Mouse (Mus musculus): Measurements from ENCODE around the gene Trim33.

Gene Trim33

DNA sequence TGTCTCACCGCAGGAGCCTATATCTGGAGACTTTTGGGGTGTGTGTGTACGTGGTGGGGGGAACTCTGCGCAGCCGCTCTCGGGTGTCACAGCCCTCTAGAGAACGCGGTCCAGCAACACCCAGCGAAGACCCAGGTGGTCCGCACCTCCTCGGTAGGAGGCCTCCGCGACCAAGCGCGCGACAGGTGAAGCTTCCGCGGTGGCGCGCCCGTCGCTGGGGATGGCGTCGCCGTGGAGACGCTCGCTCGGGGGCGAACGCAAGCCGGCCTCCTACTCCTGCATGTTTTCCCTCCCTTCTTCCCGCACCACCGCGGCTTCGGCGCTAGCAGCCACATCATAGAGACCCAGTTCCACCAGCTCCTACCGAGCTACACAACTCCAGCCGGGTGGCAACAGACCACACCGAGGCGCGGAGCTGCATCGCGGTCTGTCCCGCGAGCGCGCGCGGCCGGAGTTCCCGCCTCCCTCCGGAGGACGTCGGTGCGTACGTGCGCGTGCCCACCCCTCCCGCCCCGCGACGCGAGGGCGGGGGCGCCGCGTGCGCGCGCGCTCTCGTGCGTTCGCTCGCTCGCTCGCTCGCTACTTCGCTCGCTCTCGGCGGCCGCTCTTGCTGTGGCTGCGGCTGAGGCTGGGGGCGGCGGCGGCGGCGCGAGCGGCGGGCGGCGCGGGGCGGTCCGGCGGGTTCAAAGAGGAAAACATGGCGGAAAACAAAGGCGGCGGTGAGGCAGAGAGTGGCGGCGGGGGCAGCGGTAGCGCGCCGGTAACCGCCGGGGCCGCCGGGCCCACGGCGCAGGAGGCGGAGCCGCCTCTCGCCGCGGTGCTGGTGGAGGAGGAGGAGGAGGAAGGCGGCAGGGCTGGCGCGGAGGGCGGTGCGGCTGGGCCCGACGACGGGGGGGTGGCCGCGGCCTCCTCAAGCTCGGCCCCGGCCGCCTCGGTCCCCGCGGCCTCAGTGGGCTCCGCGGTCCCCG, at the start of gene Trim33:
TSS of gene Trim33 (plus strand) at position 112 of the 968 bp plus-strand sequence.
- in situ Hi-C loops (cut with MboI, MseI) = no loop called here

DNA sequence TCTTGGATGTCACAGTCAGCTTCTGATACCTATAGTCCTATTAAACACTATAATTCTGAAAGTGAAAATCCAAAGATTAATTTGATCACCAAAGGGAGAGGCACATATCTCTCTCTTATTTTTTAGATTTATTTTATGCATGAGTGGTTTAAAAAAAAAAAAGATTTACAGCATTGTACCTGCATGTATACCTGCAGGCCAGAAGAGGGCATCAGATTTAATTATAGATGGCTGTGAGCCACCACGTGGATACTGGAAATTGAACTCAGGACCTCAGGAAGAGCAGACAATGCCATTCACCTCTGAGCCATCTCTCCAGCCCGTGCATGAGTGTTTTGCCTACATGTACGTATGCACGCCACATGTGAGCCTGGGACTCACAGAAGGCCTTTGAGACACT, 46.7 kb upstream of the Trim33 start:
- in situ Hi-C loops (cut with MboI, MseI) = no loop called here

DNA sequence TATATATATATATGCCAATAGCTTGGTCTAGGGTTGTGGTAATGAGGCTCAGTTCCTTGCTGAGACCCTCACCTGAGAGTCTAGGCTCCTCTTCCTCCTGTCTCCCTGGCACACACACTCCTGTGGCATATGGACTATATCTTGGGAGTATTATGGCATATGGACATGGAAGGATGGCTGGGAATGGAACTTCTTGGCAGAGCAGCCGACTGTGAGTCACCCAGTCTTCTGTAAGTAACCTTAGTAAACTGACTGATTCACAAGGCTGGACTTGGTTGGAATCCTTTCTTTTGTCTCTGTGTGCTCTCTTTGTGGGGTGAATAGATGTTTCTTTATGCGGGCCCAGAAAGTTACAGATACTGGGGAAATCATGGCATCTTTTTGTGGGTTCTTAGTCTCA, 37.6 kb upstream of the Trim33 start:
- in situ Hi-C loops (cut with MboI, MseI) = no loop called here

DNA sequence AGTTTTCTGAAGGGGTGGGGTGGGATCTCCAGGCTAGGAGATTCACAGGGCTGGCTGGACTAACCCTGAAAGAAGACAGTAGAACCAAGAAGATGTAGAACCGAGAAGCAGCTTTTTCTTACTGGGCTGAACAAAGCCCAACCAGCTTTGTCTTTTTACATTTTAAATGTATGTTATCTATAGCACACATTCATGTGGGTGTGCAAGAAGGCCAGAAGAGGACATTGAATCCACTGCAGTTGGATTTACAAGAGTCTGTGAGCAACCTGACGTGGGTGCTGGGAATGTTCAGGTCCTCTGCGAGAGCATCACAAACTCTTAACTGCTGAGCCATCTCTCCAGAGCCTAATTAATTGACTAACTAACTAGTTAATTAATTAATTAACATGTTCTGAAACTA, 36.9 kb upstream of the Trim33 start:
- in situ Hi-C loops (cut with MboI, MseI) = no loop called here

DNA sequence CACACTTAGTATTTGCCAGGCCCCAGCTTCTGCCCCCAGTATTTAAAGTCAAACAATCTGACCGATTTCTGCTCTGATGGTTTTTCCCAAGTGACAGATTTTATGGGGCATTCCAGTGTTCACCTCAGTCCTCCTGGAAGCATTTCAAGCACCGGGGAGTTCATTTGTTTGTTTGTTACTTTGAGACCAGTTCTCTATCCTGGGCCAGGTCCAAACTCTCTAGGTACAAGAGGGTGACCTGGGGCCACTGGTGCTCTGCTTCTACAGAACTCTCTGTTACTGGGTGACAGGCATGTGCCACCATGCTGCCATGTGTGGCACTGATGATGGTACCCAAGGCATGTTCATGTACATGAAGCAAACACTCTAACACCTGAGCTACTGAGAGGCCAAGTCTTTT, 35.6 kb upstream of the Trim33 start:
- in situ Hi-C loops (cut with MboI, MseI) = no loop called here

DNA sequence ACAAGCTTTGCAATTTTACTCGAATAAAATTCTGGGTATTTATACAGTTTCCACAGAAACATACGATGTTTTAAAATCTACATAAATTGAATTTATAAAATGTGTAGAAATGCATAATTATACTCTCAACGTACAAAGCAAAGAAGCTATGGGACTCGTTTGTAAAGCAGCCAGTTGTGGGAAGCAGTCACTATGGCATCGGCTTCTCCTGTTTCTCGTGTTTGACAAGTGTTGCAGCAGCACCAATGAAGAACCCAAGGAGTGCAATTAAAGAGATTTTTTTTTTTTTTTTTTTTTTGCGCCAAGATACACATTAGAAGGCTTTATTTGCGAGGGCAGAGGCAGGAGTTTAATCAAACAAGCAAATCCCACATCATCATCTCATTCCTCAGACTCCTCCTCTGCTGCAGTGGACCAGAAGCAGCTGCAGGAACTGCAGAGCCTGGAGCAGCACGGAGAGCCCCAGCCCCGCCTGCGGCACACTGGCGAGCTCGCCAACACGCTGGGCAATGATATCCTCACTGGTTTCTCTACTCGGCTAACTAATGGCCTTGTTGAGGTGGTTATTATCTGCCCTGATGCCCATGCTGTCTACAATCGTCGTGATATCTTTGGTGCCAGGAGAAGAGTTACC, 32.3 kb upstream of the Trim33 start:
- in situ Hi-C loops (cut with MboI, MseI) = no loop called here

DNA sequence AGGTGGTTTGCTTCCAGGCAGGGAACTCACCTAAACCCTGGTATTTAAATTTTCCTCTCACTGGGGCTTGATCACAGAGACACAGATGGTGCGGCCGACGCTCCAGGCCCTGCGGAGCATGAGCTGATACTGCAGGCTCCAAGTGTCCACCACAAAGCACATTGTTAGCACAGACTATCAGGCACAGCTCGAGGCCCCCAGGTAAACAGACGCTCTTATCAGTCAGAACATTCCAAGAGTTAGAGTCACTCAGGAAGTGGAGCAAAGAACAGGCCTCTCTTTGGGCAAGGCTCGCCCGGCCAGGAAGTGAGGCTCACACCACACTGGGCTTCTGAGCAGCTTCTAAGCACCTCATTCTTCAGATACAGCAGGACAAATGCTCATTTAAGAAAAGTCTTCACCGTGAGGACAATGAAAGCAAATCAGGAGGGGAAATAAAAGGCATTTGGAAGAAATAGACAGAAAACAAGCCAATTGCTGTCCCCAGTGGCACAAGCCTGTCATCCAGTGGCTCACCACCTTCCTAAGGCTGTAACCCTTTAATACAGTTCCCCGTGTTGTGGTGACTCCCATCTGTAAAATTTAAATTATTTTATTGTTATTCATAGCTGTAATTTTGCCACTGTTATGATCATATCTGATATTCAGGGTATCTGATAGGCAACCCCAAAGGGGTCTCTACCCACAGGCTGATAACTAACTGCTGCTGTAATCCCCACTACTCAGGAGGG, 22.8 kb upstream of the Trim33 start:
- in situ Hi-C loops (cut with MboI, MseI) = no loop called here

DNA sequence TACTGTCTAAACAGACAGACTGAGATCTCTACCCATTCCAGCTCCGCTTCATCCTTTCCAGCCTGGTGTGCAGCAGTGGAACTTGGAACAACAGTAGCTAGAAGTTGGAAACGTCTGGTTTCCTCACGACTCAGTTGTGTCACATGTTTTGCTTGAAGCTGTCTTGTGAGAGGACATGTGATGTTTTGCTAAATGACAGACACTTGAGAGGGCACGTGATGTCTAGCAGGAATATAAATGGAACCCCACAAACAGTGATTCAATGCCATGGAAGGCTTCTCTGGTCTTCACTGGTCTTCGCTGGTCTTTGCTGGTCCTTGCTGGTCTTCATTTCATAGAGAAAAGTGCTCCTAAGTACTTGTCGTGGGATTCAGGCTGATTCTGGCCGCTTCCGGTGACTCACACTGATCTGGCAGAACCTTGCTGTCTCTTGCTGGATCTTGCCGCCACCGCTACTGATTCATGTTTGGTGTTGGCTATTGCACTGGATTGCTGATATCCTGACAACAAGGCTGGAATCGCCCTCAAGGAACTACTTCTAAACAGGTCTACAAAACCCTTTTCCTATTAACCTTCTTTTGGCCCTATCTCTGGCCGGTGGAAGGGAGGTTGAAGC, 16.2 kb upstream of the Trim33 start:
- in situ Hi-C loops (cut with MboI, MseI) = no loop called here

DNA sequence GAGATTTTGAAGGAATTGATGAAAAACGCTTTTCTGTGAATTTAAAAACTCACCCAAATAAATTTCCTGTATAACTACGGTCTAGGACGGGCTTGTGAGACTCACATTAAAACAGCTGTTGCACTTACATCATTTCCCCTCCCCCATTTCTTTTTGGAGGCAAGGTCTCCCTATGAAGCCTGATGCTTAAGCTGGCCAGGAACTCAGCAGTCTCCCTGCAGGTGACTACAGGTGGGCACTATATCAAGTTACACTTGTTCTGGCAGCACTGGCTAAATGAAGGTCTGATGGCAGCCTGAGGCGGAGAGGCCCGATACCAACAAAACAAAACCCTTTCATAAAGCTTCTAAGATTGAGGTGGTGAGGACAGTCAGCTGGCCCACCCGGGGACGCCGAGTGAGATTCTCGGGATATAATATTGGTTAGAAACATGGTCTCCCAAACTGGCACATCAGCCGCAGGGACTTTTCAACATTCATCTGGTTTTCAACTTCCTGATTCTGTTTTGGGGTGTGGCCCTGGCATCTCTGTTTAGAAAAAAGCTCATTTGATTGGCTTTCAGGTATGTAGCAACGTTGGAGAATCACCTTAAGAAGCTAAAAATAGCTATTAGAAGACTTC, 422 bp upstream of the Trim33 start:
- in situ Hi-C loops (cut with MboI, MseI) = no loop called here

DNA sequence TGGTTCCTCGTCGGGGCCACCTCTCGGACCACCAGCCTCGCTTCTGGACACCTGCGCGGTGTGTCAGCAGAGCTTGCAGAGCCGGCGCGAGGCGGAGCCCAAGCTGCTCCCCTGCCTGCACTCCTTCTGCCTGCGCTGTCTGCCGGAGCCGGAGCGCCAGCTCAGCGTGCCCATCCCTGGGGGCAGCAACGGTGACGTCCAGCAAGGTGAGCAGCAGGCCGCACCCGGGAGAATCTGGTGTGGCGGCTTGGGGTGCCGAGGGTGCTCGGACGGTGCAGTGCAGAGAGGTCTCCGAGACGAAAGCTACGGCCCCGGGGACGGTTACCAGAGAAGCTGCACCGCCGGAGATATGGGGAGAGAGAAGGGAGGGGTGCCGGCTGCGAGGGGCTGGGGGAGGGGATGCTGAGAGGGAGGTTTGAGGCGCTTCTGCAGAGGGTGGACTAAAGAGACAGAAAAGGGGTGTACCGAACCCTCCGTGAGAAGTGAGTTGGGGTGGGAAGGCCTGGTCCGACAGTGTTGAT, 1.2 kb downstream of the Trim33 start:
- in situ Hi-C loops (cut with MboI, MseI) = no loop called here

DNA sequence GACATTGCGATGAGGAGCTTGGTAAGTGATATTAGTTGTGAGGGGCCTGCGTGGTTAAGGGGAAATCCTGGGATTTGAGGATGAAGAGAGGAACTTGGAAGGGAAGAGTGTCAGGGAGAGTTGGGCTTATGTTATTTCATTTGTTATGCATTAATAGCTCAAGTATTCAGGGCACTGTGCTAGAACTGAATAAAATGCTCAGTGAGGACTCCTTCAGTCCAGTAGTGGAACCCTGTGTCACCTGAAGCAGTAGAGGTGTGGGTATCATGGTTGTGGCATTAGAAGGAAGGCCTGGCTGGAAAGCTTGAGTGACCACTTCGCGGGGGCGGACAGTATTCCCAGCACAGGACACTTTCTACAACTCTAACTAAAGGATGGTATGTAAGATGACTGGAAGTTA, 1.8 kb downstream of the Trim33 start:
- in situ Hi-C loops (cut with MboI, MseI) = no loop called here

DNA sequence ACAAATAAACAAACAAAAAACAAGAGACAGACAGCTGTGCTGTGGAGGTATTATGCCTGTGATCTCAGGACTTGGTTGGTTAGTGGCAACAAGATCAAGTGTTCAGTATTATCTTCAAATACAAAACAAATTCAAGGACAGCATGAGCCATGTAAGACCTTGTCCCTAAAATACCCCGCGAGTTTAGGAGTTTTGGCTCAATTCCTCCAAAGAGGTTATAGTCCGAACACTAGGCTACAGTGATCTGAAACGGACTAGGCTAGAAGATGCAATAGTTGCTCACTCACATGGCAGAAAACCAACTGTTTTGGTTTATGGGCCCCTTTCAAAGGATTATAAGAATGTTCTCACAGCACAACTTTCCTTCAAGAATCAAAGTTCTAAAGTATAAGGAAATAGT, 9.7 kb downstream of the Trim33 start:
- in situ Hi-C loops (cut with MboI, MseI) = no loop called here

DNA sequence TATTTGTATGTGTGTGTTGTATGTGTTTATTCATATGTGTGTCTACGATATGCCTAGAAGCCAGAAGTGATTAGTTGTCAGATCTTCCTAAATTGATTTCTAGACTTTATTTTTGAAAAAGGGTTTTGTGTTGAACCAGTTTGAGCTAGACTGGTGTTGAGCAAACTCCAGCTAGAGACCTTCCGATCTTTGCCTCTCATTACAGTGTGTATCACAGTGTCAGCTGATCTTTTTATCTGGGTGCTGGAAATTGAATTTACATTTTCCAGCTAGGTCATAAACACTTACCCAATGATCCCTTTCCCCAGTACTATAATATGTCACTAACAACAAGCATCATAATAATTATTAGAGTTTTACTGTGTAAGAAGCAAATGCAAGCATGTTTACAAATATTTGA, 12.0 kb downstream of the Trim33 start:
- in situ Hi-C loops (cut with MboI, MseI) = no loop called here

DNA sequence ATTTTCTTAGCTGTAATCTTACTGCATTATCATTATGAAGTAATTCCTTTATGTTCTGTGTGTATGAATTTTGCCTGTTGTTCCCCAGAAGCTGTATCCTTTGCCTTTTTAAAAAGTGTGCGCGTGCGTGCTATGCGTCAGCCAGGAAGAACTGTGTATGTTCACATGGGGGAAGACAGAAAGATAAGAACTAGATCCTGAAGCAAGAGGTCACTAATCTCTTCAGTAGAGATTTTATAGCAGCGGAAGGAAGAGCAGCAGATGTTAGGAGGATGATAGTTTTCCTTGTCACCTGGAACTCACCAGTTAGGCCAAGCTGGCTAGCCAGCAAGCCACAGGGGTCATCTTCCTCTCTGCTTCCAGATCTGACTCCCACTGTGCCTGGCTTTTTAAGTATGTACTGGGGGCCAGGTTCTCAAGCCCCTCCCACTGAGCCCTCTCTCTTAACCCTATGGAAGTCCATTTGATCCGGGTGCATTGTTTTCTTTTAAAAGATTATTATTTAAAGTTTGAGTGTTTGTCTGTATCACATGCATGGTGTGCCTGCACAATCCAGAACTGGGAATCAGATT, 26.4 kb downstream of the Trim33 start:
- in situ Hi-C loops (cut with MboI, MseI) = no loop called here

DNA sequence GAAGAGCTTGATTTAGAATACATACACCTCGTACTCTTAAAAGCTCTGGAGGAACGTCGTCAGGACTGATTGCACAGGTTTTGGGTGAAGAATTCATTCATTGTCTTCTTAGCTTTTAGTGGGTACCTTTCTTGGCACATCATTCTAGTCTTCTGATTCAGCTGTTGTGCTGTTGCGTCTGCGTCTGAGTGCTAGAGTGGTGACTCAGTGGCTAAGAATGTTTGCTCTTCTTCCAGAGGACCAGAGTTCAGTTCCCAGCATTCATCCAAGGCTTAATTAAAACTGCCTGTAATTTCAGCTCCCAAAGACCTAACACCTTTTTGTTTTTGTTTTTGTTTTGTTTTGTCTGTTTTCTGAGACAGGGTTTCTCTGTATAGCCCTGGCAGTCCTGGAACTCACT, 30.2 kb downstream of the Trim33 start:
- in situ Hi-C loops (cut with MboI, MseI) = no loop called here

DNA sequence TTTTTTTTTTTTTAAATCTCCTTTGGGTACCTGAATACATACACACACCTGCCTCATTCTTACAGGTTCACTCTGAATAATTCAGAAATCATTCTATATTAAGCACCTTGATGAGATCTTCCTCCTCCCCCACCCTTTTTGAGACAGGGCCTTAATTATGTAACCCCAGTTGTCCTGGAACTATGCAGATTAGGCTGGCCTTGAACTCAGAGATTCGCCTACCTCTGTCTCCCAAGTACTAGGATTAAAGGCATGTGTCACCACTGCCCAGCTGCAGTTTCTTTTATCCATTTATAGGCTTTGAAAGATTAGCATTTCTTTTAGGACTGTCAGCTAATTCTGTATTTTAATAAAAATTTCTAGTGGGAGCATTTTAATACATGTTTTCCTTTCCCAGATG, 30.7 kb downstream of the Trim33 start:
- in situ Hi-C loops (cut with MboI, MseI) = no loop called here

DNA sequence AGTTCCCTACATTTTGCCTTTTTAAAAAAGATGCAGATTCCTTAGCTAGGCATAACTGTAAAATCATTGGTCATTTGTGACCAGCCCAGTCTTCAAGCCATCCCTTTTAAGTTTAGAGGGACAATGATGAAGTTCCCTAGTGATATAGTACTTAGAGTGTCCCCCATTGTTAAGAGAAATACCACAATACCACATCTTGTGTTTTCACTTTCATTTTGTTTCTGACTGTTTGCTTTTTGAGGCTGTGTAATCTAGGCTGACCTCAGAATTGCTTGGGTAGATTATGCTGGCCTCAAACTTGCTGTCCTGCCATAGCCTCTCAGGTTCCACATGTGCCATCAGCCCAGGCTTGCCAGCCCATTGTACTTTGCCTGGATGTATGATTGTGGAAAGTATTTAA, 35.2 kb downstream of the Trim33 start:
- in situ Hi-C loops (cut with MboI, MseI) = no loop called here

DNA sequence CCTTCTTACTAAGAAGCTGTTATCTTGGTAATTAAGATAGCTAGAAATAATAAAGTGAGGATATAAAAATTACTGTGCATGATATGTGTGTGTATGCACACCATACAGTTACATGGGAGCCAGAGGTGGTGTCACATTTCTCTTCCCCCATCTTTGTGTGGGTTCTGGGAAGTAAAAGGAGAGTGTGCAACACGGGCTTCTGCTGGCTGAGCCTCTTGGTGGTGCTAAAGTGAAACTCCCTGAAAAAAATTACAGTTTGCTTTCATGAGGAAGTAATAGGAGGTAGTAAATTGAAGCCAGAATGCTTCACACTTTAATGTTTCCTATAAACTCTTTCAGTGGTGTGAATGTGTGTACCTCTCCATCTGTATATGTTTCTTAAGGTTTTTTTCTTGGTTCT, 56.3 kb downstream of the Trim33 start:
- in situ Hi-C loops (cut with MboI, MseI) = no loop called here

DNA sequence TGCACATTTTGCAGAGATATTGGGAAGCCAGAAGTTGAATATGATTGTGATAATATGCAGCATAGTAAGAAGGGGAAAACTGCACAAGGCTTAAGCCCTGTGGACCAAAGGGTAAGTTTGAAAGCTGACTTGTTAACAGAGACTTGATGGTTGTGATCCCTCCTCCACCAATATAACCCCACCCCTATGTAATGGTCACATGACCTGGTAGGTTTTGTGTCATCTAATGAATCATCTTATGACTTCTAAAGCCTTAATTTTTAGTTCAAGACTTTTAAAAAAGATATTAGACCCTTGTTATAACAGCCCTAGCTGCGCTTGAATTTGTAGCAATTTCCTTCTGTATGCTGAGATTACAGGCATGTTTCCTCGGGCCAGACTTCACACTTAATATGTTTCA, 67.6 kb downstream of the Trim33 start:
- in situ Hi-C loops (cut with MboI, MseI) = no loop called here

DNA sequence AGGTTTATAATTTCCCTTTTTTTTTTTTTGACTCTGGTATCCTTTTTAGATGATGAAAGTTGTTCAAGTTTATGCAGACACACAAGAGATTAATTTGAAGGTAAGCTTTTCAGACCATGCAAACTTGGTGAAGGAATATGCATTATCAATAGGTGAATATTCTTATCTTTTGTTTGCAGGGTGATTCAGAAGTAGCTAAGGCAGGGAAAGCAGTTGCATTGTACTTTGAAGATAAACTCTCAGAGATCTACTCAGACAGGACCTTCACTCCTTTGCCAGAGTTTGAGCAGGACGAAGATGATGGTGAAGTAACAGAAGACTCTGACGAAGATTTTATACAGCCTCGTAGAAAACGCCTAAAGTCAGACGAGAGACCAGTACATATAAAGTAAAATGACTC, 74.4 kb downstream of the Trim33 start:
- in situ Hi-C loops (cut with MboI, MseI) = no loop called here

DNA sequence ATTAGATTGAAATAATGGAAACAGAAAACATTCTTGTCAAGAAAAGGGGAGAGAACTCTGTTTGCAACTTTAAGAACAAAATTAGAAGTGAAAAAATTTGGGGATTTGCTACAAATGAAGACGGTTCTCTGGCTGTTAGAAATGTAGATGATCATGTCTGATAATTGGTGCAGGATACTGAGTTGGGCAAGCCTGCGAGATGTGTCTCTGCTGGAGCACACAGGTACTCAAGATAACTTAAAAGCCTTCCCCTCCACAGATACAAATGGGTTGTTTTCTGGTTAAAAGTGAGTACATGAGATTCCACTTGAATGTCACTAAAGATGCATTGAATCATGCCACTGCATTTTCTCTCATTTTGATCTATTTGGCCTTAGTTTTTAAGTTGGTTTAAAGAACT, 74.9 kb downstream of the Trim33 start:
- in situ Hi-C loops (cut with MboI, MseI) = no loop called here
